Comparison of ENCODE assay signal across 11 mouse cellular contexts in genomic region chr2:165845490-165845889, GRCm38 (mm10). TPM values are rescaled to one million over a fixed set of nuclear protein-coding genes. Genes with fewer than 3 reads are reported as not detected.
DNase-seq lines count a peak whose midpoint lies in the region; ATAC-seq and TF ChIP-seq lines count a peak whose summit lies in the region.
"Had no signal": no experiment of that assay in that cellular context is flagged by ENCODE, and none has a peak within 500 bp of the region (broad histone marks: within the 10 kb centered on the region; RNA-seq: fewer than 3 reads in every experiment).

No protein-coding gene starts in this region.

- peaks cover 57% of the 10 kb centered on the region for H3K36me3 ChIP-seq in hindbrain, embryonic 12.5 days
- peaks cover 100% of the 10 kb centered on the region for H3K36me3 ChIP-seq in hindbrain, embryonic 10.5 days
- H3K36me3 ChIP-seq in E14TG2a.4 (ENCODE audit: insufficient read depth, low read length) = peaks cover 100% of the 10 kb centered on the region

- H3K27me3 ChIP-seq in hindbrain, embryonic 12.5 days = no peaks in the 10 kb centered on the region
- no peaks in the 10 kb centered on the region for H3K27me3 ChIP-seq in hindbrain, embryonic 10.5 days (ENCODE audit: insufficient read depth, poor library complexity, severe bottlenecking)
- no peaks in the 10 kb centered on the region for H3K27me3 ChIP-seq in E14TG2a.4 (ENCODE audit: insufficient read depth, low read length)
- H3K27me3 ChIP-seq: forebrain, embryonic 15.5 days had no signal

- TF ChIP-seq CTCF in E14TG2a.4 (conservative IDR thresholded peaks at IDR 0.05; ENCODE audit: low read length) = no peak

- H3K27ac ChIP-seq in hindbrain, embryonic 12.5 days = 0 out of 2 replicates have a peak overlapping the region, but pooled peaks have one; percentile 5
- no peak overlapping the region for H3K27ac ChIP-seq in hindbrain, embryonic 10.5 days
- H3K27ac ChIP-seq: forebrain, embryonic 15.5 days; macrophage had no signal

- no peaks in the 10 kb centered on the region for H3K9me3 ChIP-seq in hindbrain, embryonic 12.5 days (replicated peaks)
- H3K9me3 ChIP-seq in hindbrain, embryonic 10.5 days = no peaks in the 10 kb centered on the region
- H3K9me3 ChIP-seq in E14TG2a.4 (ENCODE audit: low read length) = no peaks in the 10 kb centered on the region
- H3K9me3 ChIP-seq: forebrain, embryonic 15.5 days had no signal

- 84% methylated on average over 22 of the region's 22 CpGs for WGBS in hindbrain, embryonic 12.5 days
- WGBS in hindbrain, embryonic 10.5 days = 91% methylated on average over 22 of the region's 22 CpGs

- ATAC-seq in hindbrain, embryonic 12.5 days (ENCODE audit: low FRiP score) = no peak
- no peak for ATAC-seq in activated CD4-positive, CD25-positive, alpha-beta regulatory T cell, adult 4 months
- ATAC-seq: forebrain, embryonic 15.5 days had no signal

- H3K4me2 ChIP-seq in hindbrain, embryonic 12.5 days (replicated peaks) = no peak overlapping the region
- H3K4me2 ChIP-seq: forebrain, embryonic 15.5 days had no signal

- peaks cover 18% of the 10 kb centered on the region for H3K4me1 ChIP-seq in hindbrain, embryonic 12.5 days
- peaks cover 18% of the 10 kb centered on the region for H3K4me1 ChIP-seq in hindbrain, embryonic 10.5 days (replicated peaks)
- H3K4me1 ChIP-seq in E14TG2a.4 (replicated peaks; ENCODE audit: low read depth, low read length) = peaks cover 87% of the 10 kb centered on the region

- H3K9ac ChIP-seq in hindbrain, embryonic 12.5 days = no peak overlapping the region
- H3K9ac ChIP-seq: forebrain, embryonic 15.5 days had no signal

- H3K4me3 ChIP-seq in hindbrain, embryonic 12.5 days = no peak overlapping the region
- H3K4me3 ChIP-seq in hindbrain, embryonic 10.5 days = no peak overlapping the region
- H3K4me3 ChIP-seq in E14TG2a.4 (replicated peaks; ENCODE audit: low read length) = peak overlapping the region; percentile 35; the same call in 1 of the 2 replicates
- H3K4me3 ChIP-seq: forebrain, embryonic 15.5 days had no signal

- no peak for DNase-seq in hindbrain, embryonic 10.5 days (ENCODE audit: low spot score)
- peak; percentile 72 for DNase-seq in adrenal gland, adult 2 months
- peak; percentile 70 for DNase-seq in cerebellum, adult 8-10 months
- no peak for DNase-seq in spleen, adult 18-20 months
- DNase-seq: gastrocnemius, postnatal 25 days; kidney, postnatal 10 days had no signal

RNA-seq across cellular contexts. Expression of gene Zmynd8, which starts 53.3 kb away (rescaled TPM):
- 71.8 and 72.1 TPM in 2 replicates for polyA plus RNA-seq in hindbrain, embryonic 12.5 days (2016; fragmentation: Nextera tagmentation; extraction: Ambion mirVana)
- polyA plus RNA-seq in hindbrain, embryonic 10.5 days (2016; fragmentation: Nextera tagmentation; extraction: Ambion mirVana) = 60.0 and 65.2 TPM in 2 replicates
- 10 to 100 TPM; 53.9 to 56.5 TPM for total RNA-seq in adrenal gland, adult 2 months (2021)
- 21.3 and 22.2 TPM in 2 replicates for polyA plus RNA-seq in adrenal gland, adult 2 months (2012; rRNA removed)
- polyA plus RNA-seq in activated CD4-positive, CD25-positive, alpha-beta regulatory T cell, adult 4 months (2017; shearing (Covaris generic)) = 10 to 100 TPM; 41.1 to 48.5 TPM

Comparison
In these comparisons a context has a peak if more than half of its experiments do, and no peak if none do; other contexts are left out.
1. DNase-seq: peak in adrenal gland, adult 2 months (single experiment) and cerebellum, adult 8-10 months (single experiment); none in hindbrain, embryonic 10.5 days (single experiment) and spleen, adult 18-20 months (0 of 2).